Mouse (Mus musculus) frontal cortex, postnatal 25 days (tissue): ENCODE measurements around the gene Trmt5.
A peak's percentile ranks its signal among the peaks of the same experiment; 100 is the strongest.

ENCODE experiments used
- DNase-seq, 2 experiments: peaks; one replicate each; pipeline ENCODE4 v3.0.0; 2022; ENCODE audit warnings: low spot score in 2 of 2

Trmt5 gene

GRCm38 (mm10) chr12:73269933-73270332 lies 16.6 kb downstream of the Trmt5 start:
- no peak for DNase-seq

- DNase-seq, result no peak
Measured at GRCm38 (mm10) chr12:73269531-73269930, 17.0 kb downstream of the Trmt5 start.

- no peak for DNase-seq
Measured at GRCm38 (mm10) chr12:73268497-73268896, 18.0 kb downstream of the Trmt5 start.

GRCm38 (mm10) chr12:73266597-73266996 lies 19.9 kb downstream of the Trmt5 start:
- no peak for DNase-seq

- no peak for DNase-seq
Measured at GRCm38 (mm10) chr12:73265381-73265978, 21.0 kb downstream of the Trmt5 start.

- DNase-seq, result no peak
Measured at GRCm38 (mm10) chr12:73260339-73260738, 26.2 kb downstream of the Trmt5 start.

GRCm38 (mm10) chr12:73259269-73259668 lies 27.2 kb downstream of the Trmt5 start:
- no peak for DNase-seq

DNA sequence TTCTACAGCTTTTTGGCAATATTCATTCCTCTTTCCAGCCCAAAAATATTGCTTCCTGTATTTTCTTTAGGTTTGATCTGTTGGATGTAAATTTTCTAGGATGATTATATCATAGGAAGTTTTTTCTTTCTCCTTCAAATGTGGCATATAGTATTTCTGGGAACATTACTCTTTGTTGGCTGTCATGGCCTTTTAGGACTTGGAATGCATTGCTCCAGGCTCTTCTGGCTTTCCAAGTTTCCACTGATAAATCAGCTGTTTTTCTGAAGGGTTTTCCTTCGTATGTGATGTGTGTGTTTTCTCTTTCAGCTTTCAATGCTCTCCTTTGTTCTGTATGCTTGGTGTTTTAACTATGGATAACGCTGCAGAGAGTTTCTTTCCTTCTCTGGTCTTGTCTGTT lies 31.5 kb downstream of the Trmt5 start:
- DNase-seq, result no peak

- no peak for DNase-seq
Measured at GRCm38 (mm10) chr12:73245687-73246086, 40.8 kb downstream of the Trmt5 start.

GRCm38 (mm10) chr12:73241960-73242359 lies 44.5 kb downstream of the Trmt5 start:
- DNase-seq, result peak; percentile 16 to 26

- DNase-seq, result no peak
Measured at GRCm38 (mm10) chr12:73232586-73232985, 53.9 kb downstream of the Trmt5 start.

DNA sequence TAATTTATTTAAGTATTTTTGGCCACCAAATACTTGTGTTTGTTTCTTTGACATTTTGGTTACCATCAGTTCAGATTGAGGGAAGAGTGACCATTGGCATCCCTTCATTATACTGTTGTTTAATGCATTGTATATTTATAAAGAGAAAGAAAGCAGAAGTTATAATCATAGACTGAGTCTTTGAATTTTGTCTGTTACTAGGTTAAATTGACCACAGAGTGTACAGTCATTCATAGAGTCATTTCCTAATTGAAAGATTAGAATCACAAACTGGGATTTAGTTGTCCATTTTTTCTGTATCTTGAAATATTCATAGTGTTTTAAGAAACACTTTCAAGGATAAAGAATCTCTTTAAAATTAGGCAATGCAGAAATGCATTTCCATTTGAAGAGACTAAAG lies 55.0 kb downstream of the Trmt5 start:
- no peak for DNase-seq

- DNase-seq, result no peak
Measured at GRCm38 (mm10) chr12:73230196-73230595, 56.3 kb downstream of the Trmt5 start.
